Mouse (Mus musculus): Measurements from ENCODE around the gene Fam189b. TPM values are rescaled to one million over a fixed set of nuclear protein-coding genes. Genes with fewer than 3 reads are reported as not detected.

Fam189b gene
- total RNA-seq, 4 experiments from 2014 or later: 16.7 to 32.5 (median 23.3) TPM

GRCm38 (mm10) chr3:89166945-89167344 is 16.0 kb upstream of the Fam189b start:
- DNase-seq: no peak

GRCm38 (mm10) chr3:89174844-89175243 is 8.1 kb upstream of the Fam189b start:
- no peak for DNase-seq

- DNase-seq: no peak
These were observed 7.4 kb upstream of the Fam189b start for GRCm38 (mm10) chr3:89175544-89175943.

GRCm38 (mm10) chr3:89176421-89176820 is 6.5 kb upstream of the Fam189b start:
- DNase-seq: no peak

GRCm38 (mm10) chr3:89177242-89178106 is 5.5 kb upstream of the Fam189b start, which contains the start of gene Scamp3:
TSS of gene Scamp3 (plus strand) at chr3:89177473.
- peak; percentile 87 for DNase-seq

- no peak for DNase-seq
These were observed 4.9 kb upstream of the Fam189b start for GRCm38 (mm10) chr3:89178107-89178385.

- no peak for DNase-seq
These were observed 3.9 kb upstream of the Fam189b start for GRCm38 (mm10) chr3:89179056-89179455.

- no peak for DNase-seq
These were observed 1.0 kb upstream of the Fam189b start for GRCm38 (mm10) chr3:89181749-89182500.

- no peak for DNase-seq
These were observed 349 bp upstream of the Fam189b start for GRCm38 (mm10) chr3:89182531-89183057.

- no peak for DNase-seq
These were observed 994 bp downstream of the Fam189b start for GRCm38 (mm10) chr3:89183959-89184315.

- DNase-seq: no peak
These were observed 4.3 kb downstream of the Fam189b start for GRCm38 (mm10) chr3:89187197-89187596.

- no peak for DNase-seq
These were observed 4.9 kb downstream of the Fam189b start for GRCm38 (mm10) chr3:89187690-89188477.

- DNase-seq: no peak
These were observed 5.5 kb downstream of the Fam189b start for GRCm38 (mm10) chr3:89188478-89188875.

- DNase-seq: no peak
These were observed 7.5 kb downstream of the Fam189b start for GRCm38 (mm10) chr3:89190436-89190835.

GRCm38 (mm10) chr3:89193351-89193750 is 10.4 kb downstream of the Fam189b start:
- DNase-seq: no peak

- no peak for DNase-seq
These were observed 10.9 kb downstream of the Fam189b start for GRCm38 (mm10) chr3:89193853-89194252.

- peak; percentile 86 for DNase-seq
These were observed 13.3 kb downstream of the Fam189b start for GRCm38 (mm10) chr3:89195979-89196877.

- DNase-seq: no peak
These were observed 16.9 kb downstream of the Fam189b start for GRCm38 (mm10) chr3:89199839-89200238.

GRCm38 (mm10) chr3:89202253-89203141 is 19.6 kb downstream of the Fam189b start, which contains the start of gene Gba:
TSS of gene Gba (plus strand) at chr3:89202928.
- DNase-seq: peak; percentile 77

- DNase-seq: no peak
These were observed 20.2 kb downstream of the Fam189b start for GRCm38 (mm10) chr3:89203142-89203514.

- no peak for DNase-seq
These were observed 23.1 kb downstream of the Fam189b start for GRCm38 (mm10) chr3:89206079-89206478.

Data from adrenal gland, adult 8-10 months (tissue).